16 mouse cellular contexts compared by ENCODE assay signal in genomic region chr9:29106771-29107170, GRCm38 (mm10).
"Had no signal": no experiment of that assay in that cellular context is flagged by ENCODE, and none has a peak within 500 bp of the region (broad histone marks: within the 10 kb centered on the region; RNA-seq: fewer than 3 reads in every experiment).

No protein-coding gene starts in this region.

- H3K27me3 ChIP-seq: neural tube, embryonic 12.5 days; neural tube, embryonic 13.5 days; neural tube, embryonic 15.5 days; stomach, embryonic 15.5 days had no signal

- H3K27ac ChIP-seq: neural tube, embryonic 12.5 days; neural tube, embryonic 13.5 days; neural tube, embryonic 15.5 days; stomach, embryonic 15.5 days; stomach, postnatal 0 days had no signal

- H3K36me3 ChIP-seq: neural tube, embryonic 12.5 days; neural tube, embryonic 13.5 days; neural tube, embryonic 15.5 days; stomach, embryonic 15.5 days had no signal

- H3K4me1 ChIP-seq: neural tube, embryonic 12.5 days; neural tube, embryonic 13.5 days; neural tube, embryonic 15.5 days; stomach, embryonic 15.5 days had no signal

- DNase-seq: right cerebral cortex, adult 18-20 months; right cerebral cortex, postnatal 14 days; right cerebral cortex, postnatal 25 days; right cerebral cortex, postnatal 4 days; spleen, adult 18-20 months; thymus, adult 18-20 months; thymus, adult 2 months; thymus, postnatal 14 days; thymus, postnatal 25 days; thymus, postnatal 36 days; thymus, postnatal 4 days had no signal

- H3K4me3 ChIP-seq: neural tube, embryonic 12.5 days; neural tube, embryonic 13.5 days; neural tube, embryonic 15.5 days; stomach, embryonic 15.5 days had no signal

- H3K9me3 ChIP-seq: neural tube, embryonic 12.5 days; neural tube, embryonic 13.5 days; neural tube, embryonic 15.5 days; stomach, embryonic 15.5 days had no signal
